Mouse (Mus musculus) G1E (cell line): Measurements from ENCODE around the gene Dstn. TPM values are rescaled to one million over a fixed set of nuclear protein-coding genes. Genes with fewer than 3 reads are reported as not detected.

Source experiments
- ATAC-seq: 2 replicates; pipeline ENCODE4 v1.8.0; 2016; ENCODE audit warnings: mild to moderate bottlenecking; ENCODE audit not compliant: insufficient number of reproducible peaks, poor library complexity, low FRiP score, severe bottlenecking; ENCODE audit errors: extremely low read depth
- DNase-seq: peaks from one replicate; pipeline ENCODE4 v3.0.0; 2012; ENCODE audit warnings: low spot score
- H3K27me3 ChIP-seq: 2 replicates; pipeline ENCODE4 v1.6.1; 2012; ENCODE audit warnings: mild to moderate bottlenecking, low read length, inconsistent platforms; ENCODE audit not compliant: insufficient read depth
- H3K36me3 ChIP-seq: replicated peaks from 2 replicates; pipeline ENCODE3; 2012; ENCODE audit warnings: mild to moderate bottlenecking, inconsistent platforms
- H3K4me1 ChIP-seq: 2 replicates; pipeline ENCODE4 v1.6.1; 2012; ENCODE audit warnings: low read depth, low read length, inconsistent platforms, mixed read lengths; ENCODE audit not compliant: insufficient read depth
- H3K4me3 ChIP-seq: 2 replicates; pipeline ENCODE4 v1.5.1; 2012; ENCODE audit warnings: low read depth, mild to moderate bottlenecking, inconsistent platforms, low read length, moderate library complexity, mixed read lengths
- H3K9me3 ChIP-seq: replicated peaks from 2 replicates; pipeline ENCODE4 v1.6.1; 2012; ENCODE audit warnings: inconsistent platforms
- CTCF ChIP-seq: IDR thresholded peaks from 2 replicates; pipeline ENCODE4 v1.5.1; 2012; ENCODE audit warnings: low read depth, low read length, inconsistent platforms, mixed read lengths
- GATA1 ChIP-seq: IDR thresholded peaks from 2 replicates; pipeline ENCODE4 v1.6.1; 2012; ENCODE audit warnings: borderline replicate concordance, low read length, inconsistent platforms, mixed read lengths
- GATA2 ChIP-seq: IDR thresholded peaks from 2 replicates; pipeline ENCODE4 v1.6.1; 2012; ENCODE audit warnings: low read depth, low read length, inconsistent platforms, borderline replicate concordance
- POLR2AphosphoS5 ChIP-seq: IDR thresholded peaks from 2 replicates; pipeline ENCODE4 v1.6.1; 2012; ENCODE audit warnings: low read depth, low read length, inconsistent platforms; ENCODE audit not compliant: insufficient replicate concordance
- TAL1 ChIP-seq: conservative IDR thresholded peaks from 2 replicates; pipeline ENCODE4 v1.6.1; 2012; ENCODE audit warnings: low read depth, low read length, inconsistent platforms, mixed read lengths
- polyA plus RNA-seq: library from polyadenylated mRNA; stranded (reverse); fragments of >175 nt; gene quantifications from 2 replicates; pipeline ENCODE4 v1.2.3, GENCODE M21; 2012
- total RNA-seq, 2 experiments: library from RNA; stranded (forward) in 1 of 2; stranded (reverse) in 1 of 2; fragments of 200-1000 nt in 1 of 2; fragments of >200 nt in 1 of 2; fragmentation: Nextera tagmentation in 1 of 2; gene quantifications; 2 replicates each; pipeline ENCODE4 v1.2.3; 2014 to 2017

The Dstn gene
- total and polyA plus RNA-seq, 3 experiments = 7.8 to 94.2 (median 59.6) TPM

GRCm38 (mm10) chr2:143990997-143991396, 75.9 kb downstream of the Dstn start:
- no peak for DNase-seq
- Histone ChIP-seq H3K4me1 (peaks cover 3% of the 10 kb centered on the region; the same call in 1 of the 2 replicates), H3K4me3 (no peak overlapping the region), H3K27me3 (no peaks in the 10 kb centered on the region), H3K36me3 (peaks cover 50% of the 10 kb centered on the region), H3K9me3 (no peaks in the 10 kb centered on the region)
- no peak for ATAC-seq
- TF ChIP-seq GATA1 (no peak), CTCF (no peak), GATA2 (no peak), POLR2AphosphoS5 (no peak), TAL1 (no peak)

- Histone ChIP-seq H3K4me1 (peaks cover 3% of the 10 kb centered on the region; the same call in 1 of the 2 replicates), H3K9me3 (no peaks in the 10 kb centered on the region), H3K36me3 (peaks cover 43% of the 10 kb centered on the region), H3K27me3 (no peaks in the 10 kb centered on the region), H3K4me3 (no peak overlapping the region)
- DNase-seq (no peak), ATAC-seq (no peak)
- TF ChIP-seq CTCF (no peak), TAL1 (no peak), POLR2AphosphoS5 (no peak), GATA1 (no peak), GATA2 (no peak)
Measured at GRCm38 (mm10) chr2:143991964-143992672, 77.0 kb downstream of the Dstn start.

Other genes starting within 250 kb of the Dstn start
- gene Bfsp1, start 52.1 kb upstream of the Dstn start, total RNA-seq (2014; fragmentation: Nextera tagmentation) = not detected in 2 replicates
- 0.05 and 0.12 TPM in 2 replicates for gene Bfsp1, start 52.1 kb upstream of the Dstn start, total RNA-seq (2017)
- gene Bfsp1, start 52.1 kb upstream of the Dstn start, polyA plus RNA-seq = not detected in 2 replicates
- 85.3 and 86.1 TPM in 2 replicates for gene Rrbp1, start 95.9 kb downstream of the Dstn start, total RNA-seq (2014; fragmentation: Nextera tagmentation)
- 31.3 and 39.7 TPM in 2 replicates for gene Rrbp1, start 95.9 kb downstream of the Dstn start, total RNA-seq (2017)
- gene Rrbp1, start 95.9 kb downstream of the Dstn start, polyA plus RNA-seq = 70.6 and 71.2 TPM in 2 replicates
- not detected in 2 replicates for gene Banf2, start 117.7 kb downstream of the Dstn start, total RNA-seq (2014; fragmentation: Nextera tagmentation)
- not detected in 2 replicates for gene Banf2, start 117.7 kb downstream of the Dstn start, total RNA-seq (2017)
- not detected in 2 replicates for gene Banf2, start 117.7 kb downstream of the Dstn start, polyA plus RNA-seq